Mouse (Mus musculus) C3H10T1/2 (cell line): Measurements from ENCODE around the gene BC061212. TPM values are rescaled to one million over a fixed set of nuclear protein-coding genes. Genes with fewer than 3 reads are reported as not detected.

Experiments used
- polyA plus RNA-seq, 2 experiments: library from polyadenylated mRNA; unstranded; fragments of >200 nt; fragmentation: generic; extraction: Trizol; gene quantifications; one replicate each; pipeline ENCODE4 v1.2.1; 2012; ENCODE audit warnings: missing spikeins in 2 of 2

BC061212 gene
- polyA plus RNA-seq: not detected

DNA sequence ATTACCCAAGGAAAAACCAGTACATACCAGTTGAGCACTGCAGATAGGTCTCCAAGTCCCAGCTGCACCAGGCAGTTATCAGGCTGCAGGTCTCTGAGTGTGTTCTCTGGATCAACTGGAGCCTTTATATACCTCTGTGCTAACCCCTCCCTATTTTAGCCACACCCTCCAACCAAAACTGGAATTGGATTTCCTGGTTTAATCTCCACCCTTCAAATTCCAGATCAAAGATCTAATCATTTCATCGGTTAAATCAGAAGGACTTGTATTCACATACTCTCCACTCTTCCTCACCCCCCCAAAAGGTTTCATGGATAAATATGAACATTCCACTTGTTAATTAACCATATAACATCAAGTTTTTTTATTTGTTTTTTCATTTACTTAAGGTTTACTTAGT lies at the start of gene BC061212:
BC061212 (minus strand) TSS at position 101 of the 400 bp plus-strand sequence.

DNA sequence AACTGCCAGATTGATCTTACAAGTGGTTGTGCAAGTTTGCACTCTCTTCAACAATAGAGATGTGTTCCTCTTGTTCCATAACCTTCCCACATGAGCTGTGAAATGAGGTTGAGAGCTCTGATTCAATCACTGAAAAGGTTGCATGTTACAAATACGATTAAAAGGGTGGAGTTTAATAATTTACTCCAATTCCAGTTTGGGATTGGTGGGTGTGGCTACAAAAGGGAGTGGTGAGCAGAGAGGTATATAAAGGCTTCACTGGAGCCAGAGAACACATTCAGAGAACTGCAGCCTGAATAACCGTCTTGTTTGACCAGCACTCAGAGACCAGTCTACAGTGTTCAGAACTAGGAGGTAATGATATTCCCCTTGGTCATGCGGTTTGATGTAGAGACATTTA lies 5.7 kb upstream of the BC061212 start, which contains the start of gene Gm6351:
Gm6351 (plus strand) TSS at position 301 of the 400 bp plus-strand sequence.

Other genes starting within 250 kb of the BC061212 start
- gene Gm7792, start 226.8 kb downstream of the BC061212 start, polyA plus RNA-seq: not detected
- gene Gm16429, start 141.5 kb downstream of the BC061212 start, polyA plus RNA-seq: not detected
- not detected for gene Gm6351, start 5.8 kb upstream of the BC061212 start, polyA plus RNA-seq
- gene Gm3106, start 147.5 kb upstream of the BC061212 start, polyA plus RNA-seq: not detected
- gene A430089I19Rik, start 236.3 kb upstream of the BC061212 start, polyA plus RNA-seq: not detected
- not detected for gene Gm6502, start 243.9 kb upstream of the BC061212 start, polyA plus RNA-seq